Mouse (Mus musculus): ENCODE data around the gene Cfap126. TPM values are rescaled to one million over a fixed set of nuclear protein-coding genes. Genes with fewer than 3 reads are reported as not detected.
A peak's percentile ranks its signal among the peaks of the same experiment; 100 is the strongest.

Cfap126 gene
- total RNA-seq, 2 experiments from 2014 or later: 0.52 to 1.5 TPM

GRCm38 (mm10) chr1:171090761-171091160, 23.0 kb upstream of the Cfap126 start:
- DNase-seq (ENCODE audit: extremely low spot score in 1 of 2, low spot score in 1 of 2): no peak

- DNase-seq (ENCODE audit: extremely low spot score in 1 of 2, low spot score in 1 of 2): no peak
These were observed 19.3 kb upstream of the Cfap126 start for GRCm38 (mm10) chr1:171094424-171094823.

GRCm38 (mm10) chr1:171096110-171096964, 17.4 kb upstream of the Cfap126 start:
- DNase-seq (ENCODE audit: extremely low spot score in 1 of 2, low spot score in 1 of 2): no peak

GRCm38 (mm10) chr1:171097136-171097535, 16.6 kb upstream of the Cfap126 start:
- no peak for DNase-seq (ENCODE audit: extremely low spot score in 1 of 2, low spot score in 1 of 2)

GRCm38 (mm10) chr1:171097612-171098011, 16.1 kb upstream of the Cfap126 start:
- no peak for DNase-seq (ENCODE audit: extremely low spot score in 1 of 2, low spot score in 1 of 2)

- no peak for DNase-seq (ENCODE audit: extremely low spot score in 1 of 2, low spot score in 1 of 2)
These were observed 12.7 kb upstream of the Cfap126 start for GRCm38 (mm10) chr1:171101033-171101432.

- DNase-seq (ENCODE audit: extremely low spot score in 1 of 2, low spot score in 1 of 2): peak; percentile 95 to 97
These were observed 11.8 kb upstream of the Cfap126 start for GRCm38 (mm10) chr1:171101733-171102546.

- DNase-seq (ENCODE audit: extremely low spot score in 1 of 2, low spot score in 1 of 2): peak; percentile 86 to 95
These were observed 11.1 kb upstream of the Cfap126 start for GRCm38 (mm10) chr1:171102547-171103177.

GRCm38 (mm10) chr1:171103179-171103840, 10.4 kb upstream of the Cfap126 start:
- DNase-seq (ENCODE audit: extremely low spot score in 1 of 2, low spot score in 1 of 2): no peak

GRCm38 (mm10) chr1:171105226-171105625, 8.5 kb upstream of the Cfap126 start:
- DNase-seq (ENCODE audit: extremely low spot score in 1 of 2, low spot score in 1 of 2): no peak

GRCm38 (mm10) chr1:171109620-171110019, 4.1 kb upstream of the Cfap126 start:
- no peak for DNase-seq (ENCODE audit: extremely low spot score in 1 of 2, low spot score in 1 of 2)

GRCm38 (mm10) chr1:171110659-171111019, 3.1 kb upstream of the Cfap126 start:
- no peak for DNase-seq (ENCODE audit: extremely low spot score in 1 of 2, low spot score in 1 of 2)

GRCm38 (mm10) chr1:171111020-171111780, 2.5 kb upstream of the Cfap126 start:
- peak; percentile 92 to 94 for DNase-seq (ENCODE audit: extremely low spot score in 1 of 2, low spot score in 1 of 2)

GRCm38 (mm10) chr1:171111781-171112575, 1.7 kb upstream of the Cfap126 start:
- DNase-seq (ENCODE audit: extremely low spot score in 1 of 2, low spot score in 1 of 2): peak; percentile 15 to 36

- DNase-seq (ENCODE audit: extremely low spot score in 1 of 2, low spot score in 1 of 2): no peak
These were observed 732 bp upstream of the Cfap126 start for GRCm38 (mm10) chr1:171112986-171113385.

GRCm38 (mm10) chr1:171116280-171116679, 2.6 kb downstream of the Cfap126 start:
- DNase-seq (ENCODE audit: extremely low spot score in 1 of 2, low spot score in 1 of 2): no peak

- DNase-seq (ENCODE audit: extremely low spot score in 1 of 2, low spot score in 1 of 2): peak in 1 of 2 experiments; percentile 18
These were observed 4.6 kb downstream of the Cfap126 start for GRCm38 (mm10) chr1:171118269-171118684.

- no peak for DNase-seq (ENCODE audit: extremely low spot score in 1 of 2, low spot score in 1 of 2)
These were observed 5.3 kb downstream of the Cfap126 start for GRCm38 (mm10) chr1:171118996-171119395.

GRCm38 (mm10) chr1:171119405-171119804, 5.7 kb downstream of the Cfap126 start:
- no peak for DNase-seq (ENCODE audit: extremely low spot score in 1 of 2, low spot score in 1 of 2)

Measured in layer of hippocampus, postnatal 25 days (tissue).